ENCODE assay signal across 7 mouse cellular contexts in genomic region chr8:85432168-85433016, GRCm38 (mm10). TPM values are rescaled to one million over a fixed set of nuclear protein-coding genes. Genes with fewer than 3 reads are reported as not detected.
DNase-seq lines count a peak whose midpoint lies in the region; ATAC-seq lines count a peak whose summit lies in the region.

TSS of gene 4921524J17Rik (minus strand) at chr8:85432833.

- peak; percentile 96 to 97 for DNase-seq in adrenal gland, adult 18-20 months (ENCODE audit: low spot score in 2 of 2)
- peak; percentile 100 for DNase-seq in embryo, embryonic 11 days
- DNase-seq in gastrocnemius, postnatal 36 days = peak; percentile 93 to 96
- peak; percentile 96 to 98 for DNase-seq in left cerebral cortex, postnatal 36 days (ENCODE audit: low spot score in 2 of 2)
- DNase-seq in midbrain, embryonic 11.5 days (ENCODE audit: low spot score, missing footprints) = peak; percentile 99
- DNase-seq in skeletal muscle tissue, adult 2 months (ENCODE audit: low read depth, low spot score) = peak; percentile 96

- ATAC-seq in intestine, embryonic 16.5 days = peak; percentile 99
- peak; percentile 99 for ATAC-seq in midbrain, embryonic 11.5 days (ENCODE audit: low FRiP score)

- peak within 1 kb of the TSS; percentile 96 for H3K27ac ChIP-seq in intestine, embryonic 16.5 days (ENCODE audit: low read length)
- H3K27ac ChIP-seq in midbrain, embryonic 11.5 days (ENCODE audit: low read depth, low read length) = peak within 1 kb of the TSS; percentile 89

- WGBS in intestine, embryonic 16.5 days = under 1% methylated on average over 83 of the region's 85 CpGs
- WGBS in midbrain, embryonic 11.5 days = under 1% methylated on average over 79 of the region's 85 CpGs

- peak within 1 kb of the TSS; percentile 78 for H3K4me3 ChIP-seq in intestine, embryonic 16.5 days (ENCODE audit: low read length)
- H3K4me3 ChIP-seq in midbrain, embryonic 11.5 days (ENCODE audit: low read depth, low read length) = peak within 1 kb of the TSS; percentile 72

- no peaks in the 10 kb centered on the region for H3K36me3 ChIP-seq in intestine, embryonic 16.5 days (ENCODE audit: control insufficient read depth, insufficient read depth, low read length)
- H3K36me3 ChIP-seq in midbrain, embryonic 11.5 days (ENCODE audit: control insufficient read depth, insufficient read depth, low read length) = no peaks in the 10 kb centered on the region

- H3K4me1 ChIP-seq in intestine, embryonic 16.5 days (ENCODE audit: control insufficient read depth, insufficient read depth, low read length) = peaks cover 26% of the 10 kb centered on the region
- H3K4me1 ChIP-seq in midbrain, embryonic 11.5 days (ENCODE audit: control insufficient read depth, insufficient read depth, low read length) = peaks cover 20% of the 10 kb centered on the region

- H3K27me3 ChIP-seq in intestine, embryonic 16.5 days (replicated peaks; ENCODE audit: control insufficient read depth, insufficient read depth, low read length) = no peaks in the 10 kb centered on the region
- H3K27me3 ChIP-seq in midbrain, embryonic 11.5 days (ENCODE audit: control insufficient read depth, insufficient read depth, low read length) = no peaks in the 10 kb centered on the region

- intact Hi-C loops in gastrocnemius, postnatal 36 days (cut with DNase I) = no loop called here
- intact Hi-C loops in left cerebral cortex, postnatal 36 days (cut with DNase I) = no loop called here

- H3K9me3 ChIP-seq in intestine, embryonic 16.5 days (ENCODE audit: control insufficient read depth, low read length) = no peaks in the 10 kb centered on the region
- no peaks in the 10 kb centered on the region for H3K9me3 ChIP-seq in midbrain, embryonic 11.5 days (ENCODE audit: control insufficient read depth, low read length)

- H3K9ac ChIP-seq in intestine, embryonic 16.5 days (ENCODE audit: low read depth, low read length) = peak within 1 kb of the TSS; percentile 90
- peak within 1 kb of the TSS; percentile 89 for H3K9ac ChIP-seq in midbrain, embryonic 11.5 days (ENCODE audit: low read length)

- peak within 1 kb of the TSS; percentile 47 for H3K4me2 ChIP-seq in intestine, embryonic 16.5 days (ENCODE audit: low read depth, low read length)
- peak within 1 kb of the TSS; percentile 52 for H3K4me2 ChIP-seq in midbrain, embryonic 11.5 days

RNA-seq across cellular contexts. Expression of gene 4921524J17Rik, which starts in this region (rescaled TPM):
- total RNA-seq in adrenal gland, adult 18-20 months (2021) = 10 to 100 TPM; 16.8 to 34.1 TPM
- 10 to 100 TPM; 11.4 to 14.2 TPM for total RNA-seq in gastrocnemius, postnatal 36 days (2021)
- polyA plus RNA-seq in intestine, embryonic 16.5 days (2015; fragmentation: Nextera tagmentation; extraction: Ambion mirVana) = 32.6 and 33.2 TPM in 2 replicates
- 10 to 100 TPM; 11.1 to 14.2 TPM for total RNA-seq in left cerebral cortex, postnatal 36 days (2021)
- 43.8 and 48.9 TPM in 2 replicates for polyA plus RNA-seq in midbrain, embryonic 11.5 days (2014; fragmentation: Nextera tagmentation; extraction: Ambion mirVana)

Comparison
In these comparisons a context has a peak if more than half of its experiments do, and no peak if none do; other contexts are left out.
1. Peak in every context shown above with its lines: DNase-seq, ATAC-seq, H3K4me3 ChIP-seq and H3K27ac ChIP-seq.